Mouse (Mus musculus) effector memory CD4-positive, alpha-beta T cell, adult 7 months (primary cell): Measurements from ENCODE around the gene Dpy30. TPM values are rescaled to one million over a fixed set of nuclear protein-coding genes. Genes with fewer than 3 reads are reported as not detected.

Source experiments
- polyA plus RNA-seq: library from polyadenylated mRNA; unstranded; fragments of 100-300 nt; shearing (Covaris generic); gene quantifications from one replicate; pipeline ENCODE4 v1.2.1, GENCODE M21; 2017

Gene Dpy30
- polyA plus RNA-seq = 58.8 TPM

DNA sequence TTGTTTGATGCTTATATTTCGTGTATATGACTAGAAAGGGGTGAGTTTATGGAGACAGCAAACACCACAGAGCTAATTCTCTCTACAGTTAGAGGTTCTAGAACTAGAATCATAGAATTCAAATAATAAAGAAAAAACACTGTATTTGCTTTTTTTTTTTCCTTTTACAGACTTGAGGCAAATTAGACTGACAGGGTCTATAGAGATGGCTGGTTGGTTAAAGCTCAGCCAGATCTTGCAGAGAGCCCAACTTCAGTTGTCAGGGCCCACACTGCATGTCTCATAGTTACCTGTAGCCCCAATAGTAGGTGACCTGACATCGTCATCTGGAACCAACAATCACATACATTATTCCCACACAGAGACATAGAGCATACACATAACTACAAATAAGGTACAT lies at the start of gene Dpy30:
TSS of gene Dpy30 (minus strand) at position 101 of the 400 bp plus-strand sequence.

DNA sequence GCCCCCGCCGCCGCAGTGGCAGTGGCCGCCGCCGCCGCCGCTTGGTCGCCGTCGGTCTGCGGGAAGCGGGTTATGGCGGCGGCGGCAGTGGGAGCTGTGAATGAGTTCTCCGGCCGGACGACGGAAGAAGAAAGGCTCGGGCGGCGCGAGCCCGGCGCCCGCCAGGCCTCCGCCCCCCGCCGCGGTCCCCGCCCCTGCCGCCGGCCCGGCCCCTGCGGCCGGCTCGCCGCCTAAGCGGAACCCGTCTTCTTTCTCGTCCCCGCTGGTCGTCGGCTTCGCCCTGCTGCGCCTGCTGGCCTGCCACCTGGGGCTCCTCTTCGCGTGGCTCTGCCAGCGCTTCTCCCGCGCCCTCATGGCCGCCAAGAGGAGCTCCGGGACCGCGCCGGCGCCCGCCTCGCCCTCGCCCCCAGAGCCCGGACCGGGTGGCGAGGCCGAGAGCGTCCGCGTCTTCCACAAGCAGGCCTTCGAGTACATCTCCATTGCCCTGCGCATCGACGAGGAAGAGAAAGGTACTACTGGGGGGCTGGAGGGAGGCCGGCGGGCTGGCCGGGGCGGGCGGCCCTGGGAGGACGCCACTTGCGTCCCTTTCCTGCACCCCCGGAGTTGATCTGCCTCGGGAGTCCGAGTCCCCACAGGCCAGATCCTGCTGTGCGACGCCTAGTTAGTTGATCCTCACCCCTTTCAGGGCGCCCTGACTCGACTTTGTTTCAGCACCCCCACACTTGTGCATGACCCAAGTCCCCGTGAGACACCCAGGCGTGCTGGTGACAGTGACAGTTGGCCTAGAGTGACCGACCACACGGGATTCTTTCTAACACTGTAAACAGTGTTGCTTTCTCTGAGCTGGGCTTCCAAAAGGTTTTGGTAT lies 15.4 kb upstream of the Dpy30 start, which contains the start of gene Spast:
TSS of gene Spast (plus strand) at position 51 of the 868 bp plus-strand sequence.

DNA sequence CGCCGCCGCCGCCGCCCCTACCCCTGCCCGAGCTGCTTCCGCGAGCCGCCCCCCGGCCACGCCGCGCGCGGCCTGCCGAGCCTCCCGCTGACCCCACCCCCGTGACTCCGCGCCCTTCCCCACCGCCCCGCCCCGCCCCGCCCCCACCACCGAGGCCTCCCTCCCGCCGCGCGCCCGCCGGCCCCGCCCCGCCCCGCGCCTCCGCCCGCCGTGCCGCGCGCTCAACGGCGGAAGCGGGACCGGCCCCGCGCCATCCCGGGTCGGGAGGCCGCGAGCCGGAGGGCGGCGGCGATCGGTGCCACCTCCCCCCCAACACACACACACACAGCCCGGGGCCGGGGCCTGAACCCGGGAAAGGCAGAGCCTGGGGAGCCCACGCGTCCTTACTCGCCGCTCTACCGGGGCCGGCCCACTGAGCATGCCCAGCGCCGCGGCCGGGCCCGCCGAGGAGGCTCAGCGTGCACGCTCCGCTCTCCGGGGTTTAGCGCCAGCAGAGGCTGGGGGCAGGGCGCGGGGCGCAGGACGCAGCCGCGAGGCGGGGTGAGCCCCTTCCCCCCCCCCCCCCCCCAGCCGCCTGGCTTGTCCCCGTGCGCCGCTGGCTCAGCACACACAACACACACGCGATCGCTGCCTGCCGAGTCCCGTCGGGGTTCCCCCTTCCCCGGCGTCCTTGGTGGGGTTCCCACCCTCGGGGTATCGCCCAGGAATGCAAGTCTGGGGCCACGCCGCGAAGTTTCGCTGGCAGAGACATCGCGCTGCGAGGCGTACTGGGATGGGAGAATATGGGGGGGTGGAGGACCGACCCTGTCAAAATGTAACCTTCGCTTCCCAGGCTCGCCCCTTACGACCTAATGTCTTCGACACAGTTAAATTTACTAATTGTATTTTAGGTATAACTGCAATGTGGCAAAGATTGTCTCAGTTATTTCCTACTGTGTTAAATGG lies 28.4 kb downstream of the Dpy30 start, which contains the start of gene Memo1:
TSS of gene Memo1 (minus strand) at position 496 of the 945 bp plus-strand sequence.

Other genes starting within 250 kb of the Dpy30 start
- 33.7 TPM for gene Memo1, start 28.4 kb downstream of the Dpy30 start, polyA plus RNA-seq
- 22.7 TPM for gene Spast, start 15.0 kb upstream of the Dpy30 start, polyA plus RNA-seq
- gene Slc30a6, start 71.7 kb upstream of the Dpy30 start, polyA plus RNA-seq = 22.3 TPM
- gene Nlrc4, start 135.2 kb upstream of the Dpy30 start, polyA plus RNA-seq = 3.3 TPM
- 125 TPM for gene Yipf4, start 165.5 kb upstream of the Dpy30 start, polyA plus RNA-seq
- 53.0 TPM for gene Birc6, start 204.4 kb upstream of the Dpy30 start, polyA plus RNA-seq